Mouse (Mus musculus): ENCODE measurements around the gene Ripk3. TPM values are rescaled to one million over a fixed set of nuclear protein-coding genes. Genes with fewer than 3 reads are reported as not detected.

Ripk3 gene
- polyA plus RNA-seq, 1 experiment from 2014 or later = 29.3 TPM

- no peak for DNase-seq (ENCODE audit: low spot score)
- peak overlapping the region; percentile 83 for H3K4me3 ChIP-seq
- peak overlapping the region; percentile 98 for H3K27ac ChIP-seq
- peaks cover 31% of the 10 kb centered on the region for H3K36me3 ChIP-seq
- peaks cover 57% of the 10 kb centered on the region for H3K4me1 ChIP-seq
- no peaks in the 10 kb centered on the region for H3K9me3 ChIP-seq (replicated peaks)
- WGBS = under 1% methylated on average over 10 of the region's 10 CpGs
- H3K27me3 ChIP-seq (ENCODE audit: low read depth, poor library complexity, severe bottlenecking) = no peaks in the 10 kb centered on the region
Measured at GRCm38 (mm10) chr14:55824001-55824480, 35.4 kb upstream of the Ripk3 start.

- DNase-seq (ENCODE audit: low spot score) = peak; percentile 99
- no peaks in the 10 kb centered on the region for H3K9me3 ChIP-seq (replicated peaks)
- H3K4me1 ChIP-seq = peaks cover 48% of the 10 kb centered on the region
- H3K36me3 ChIP-seq = peaks cover 22% of the 10 kb centered on the region
- H3K4me3 ChIP-seq = peak within 1 kb of the TSS; percentile 83
- under 1% methylated on average over 45 of the region's 46 CpGs for WGBS
- H3K27me3 ChIP-seq (ENCODE audit: low read depth, poor library complexity, severe bottlenecking) = no peaks in the 10 kb centered on the region
- H3K27ac ChIP-seq = peak within 1 kb of the TSS; percentile 98
Measured at GRCm38 (mm10) chr14:55822991-55823762, 34.5 kb upstream of the Ripk3 start, which contains the start of gene Nfatc4. Gene Nfatc4 (plus strand): TSS chr14:55823144.

- 7% methylated on average over 13 of the region's 13 CpGs for WGBS
Measured at GRCm38 (mm10) chr14:55822435-55822990, 33.8 kb upstream of the Ripk3 start.

GRCm38 (mm10) chr14:55820576-55820975 lies 31.9 kb upstream of the Ripk3 start:
- 89% methylated on average over 9 of the region's 9 CpGs for WGBS
- Histone ChIP-seq H3K27ac (no peak overlapping the region), H3K36me3 (no peaks in the 10 kb centered on the region), H3K4me3 (no peak overlapping the region), H3K27me3 (ENCODE audit: low read depth, poor library complexity, severe bottlenecking) (no peaks in the 10 kb centered on the region), H3K4me1 (peaks cover 26% of the 10 kb centered on the region), H3K9me3 (replicated peaks) (no peaks in the 10 kb centered on the region)
- no peak for DNase-seq (ENCODE audit: low spot score)

More at GRCm38 (mm10) chr14:55822435-55822990, 33.8 kb upstream of the Ripk3 start:
- peak; percentile 91 for DNase-seq (ENCODE audit: low spot score)
- Histone ChIP-seq H3K9me3 (replicated peaks) (no peaks in the 10 kb centered on the region), H3K4me1 (peaks cover 42% of the 10 kb centered on the region), H3K27ac (peak overlapping the region; percentile 98), H3K4me3 (peak overlapping the region; percentile 83), H3K27me3 (ENCODE audit: low read depth, poor library complexity, severe bottlenecking) (no peaks in the 10 kb centered on the region), H3K36me3 (peaks cover 15% of the 10 kb centered on the region)

- Histone ChIP-seq H3K36me3 (no peaks in the 10 kb centered on the region), H3K27me3 (ENCODE audit: low read depth, poor library complexity, severe bottlenecking) (no peaks in the 10 kb centered on the region), H3K4me1 (peaks cover 31% of the 10 kb centered on the region), H3K9me3 (replicated peaks) (no peaks in the 10 kb centered on the region), H3K27ac (no peak overlapping the region), H3K4me3 (no peak overlapping the region)
- WGBS = 85% methylated on average over 7 of the region's 7 CpGs
- no peak for DNase-seq (ENCODE audit: low spot score)
Measured at GRCm38 (mm10) chr14:55819845-55820405, 31.3 kb upstream of the Ripk3 start.

- Histone ChIP-seq H3K4me3 (peak overlapping the region; percentile 60), H3K27ac (peak overlapping the region; percentile 61), H3K4me1 (peaks cover 7% of the 10 kb centered on the region; the same call in 1 of the 2 replicates), H3K27me3 (ENCODE audit: low read depth, poor library complexity, severe bottlenecking) (no peaks in the 10 kb centered on the region), H3K9me3 (replicated peaks) (no peaks in the 10 kb centered on the region), H3K36me3 (no peaks in the 10 kb centered on the region)
- no peak for DNase-seq (ENCODE audit: low spot score)
- 24% methylated on average over 17 of the region's 17 CpGs for WGBS
Measured at GRCm38 (mm10) chr14:55815310-55815751, 26.7 kb upstream of the Ripk3 start.

- Histone ChIP-seq H3K9me3 (replicated peaks) (no peaks in the 10 kb centered on the region), H3K27ac (peak overlapping the region; percentile 61), H3K27me3 (ENCODE audit: low read depth, poor library complexity, severe bottlenecking) (no peaks in the 10 kb centered on the region), H3K4me1 (peaks cover 7% of the 10 kb centered on the region; the same call in 1 of the 2 replicates), H3K36me3 (no peaks in the 10 kb centered on the region), H3K4me3 (peak overlapping the region; percentile 60)
- 20% methylated on average over 16 of the region's 16 CpGs for WGBS
- peak; percentile 84 for DNase-seq (ENCODE audit: low spot score)
Measured at GRCm38 (mm10) chr14:55814885-55815284, 26.2 kb upstream of the Ripk3 start.

- no peaks in the 10 kb centered on the region for H3K4me1 ChIP-seq
- H3K27me3 ChIP-seq (ENCODE audit: low read depth, poor library complexity, severe bottlenecking) = peaks cover under 1% of the 10 kb centered on the region; the same call in 1 of the 2 replicates
- 85% methylated on average over 15 of the region's 15 CpGs for WGBS
- H3K4me3 ChIP-seq = no peak overlapping the region
- no peak for DNase-seq (ENCODE audit: low spot score)
- H3K36me3 ChIP-seq = no peaks in the 10 kb centered on the region
- no peaks in the 10 kb centered on the region for H3K9me3 ChIP-seq (replicated peaks)
- H3K27ac ChIP-seq = no peak overlapping the region
Measured at GRCm38 (mm10) chr14:55795380-55796163, 6.9 kb upstream of the Ripk3 start.

GRCm38 (mm10) chr14:55793946-55794345 lies 5.3 kb upstream of the Ripk3 start:
- Histone ChIP-seq H3K36me3 (no peaks in the 10 kb centered on the region), H3K4me1 (no peaks in the 10 kb centered on the region), H3K9me3 (replicated peaks) (no peaks in the 10 kb centered on the region), H3K27ac (no peak overlapping the region), H3K27me3 (ENCODE audit: low read depth, poor library complexity, severe bottlenecking) (peaks cover 17% of the 10 kb centered on the region), H3K4me3 (no peak overlapping the region)
- no peak for DNase-seq (ENCODE audit: low spot score)
- 73% methylated on average over 2 of the region's 2 CpGs for WGBS

GRCm38 (mm10) chr14:55793461-55793860 lies 4.8 kb upstream of the Ripk3 start:
- no peaks in the 10 kb centered on the region for H3K9me3 ChIP-seq (replicated peaks)
- 64% methylated on average over 2 of the region's 2 CpGs for WGBS
- H3K27ac ChIP-seq = no peak overlapping the region
- H3K4me1 ChIP-seq = peaks cover 4% of the 10 kb centered on the region
- H3K36me3 ChIP-seq = no peaks in the 10 kb centered on the region
- no peak overlapping the region for H3K4me3 ChIP-seq
- no peak for DNase-seq (ENCODE audit: low spot score)
- H3K27me3 ChIP-seq (ENCODE audit: low read depth, poor library complexity, severe bottlenecking) = peaks cover 22% of the 10 kb centered on the region

- 23% methylated on average over 11 of the region's 11 CpGs for WGBS
- no peak for DNase-seq (ENCODE audit: low spot score)
- H3K4me3 ChIP-seq = peak overlapping the region; percentile 56
- no peaks in the 10 kb centered on the region for H3K9me3 ChIP-seq (replicated peaks)
- no peaks in the 10 kb centered on the region for H3K36me3 ChIP-seq
- H3K27me3 ChIP-seq (ENCODE audit: low read depth, poor library complexity, severe bottlenecking) = peaks cover 76% of the 10 kb centered on the region
- peak overlapping the region; percentile 62; the same call in 1 of the 2 replicates for H3K27ac ChIP-seq
- peaks cover 38% of the 10 kb centered on the region for H3K4me1 ChIP-seq
Measured at GRCm38 (mm10) chr14:55787731-55788130, 934 bp downstream of the Ripk3 start.

GRCm38 (mm10) chr14:55785195-55785594 lies 3.5 kb downstream of the Ripk3 start:
- WGBS = 21% methylated on average over 6 of the region's 6 CpGs
- H3K4me3 ChIP-seq = no peak overlapping the region

More at GRCm38 (mm10) chr14:55785195-55785594, 3.5 kb downstream of the Ripk3 start:
- peaks cover 92% of the 10 kb centered on the region for H3K27me3 ChIP-seq (ENCODE audit: low read depth, poor library complexity, severe bottlenecking)
- H3K36me3 ChIP-seq = no peaks in the 10 kb centered on the region
- H3K27ac ChIP-seq = no peak overlapping the region
- peaks cover 59% of the 10 kb centered on the region for H3K4me1 ChIP-seq
- H3K9me3 ChIP-seq (replicated peaks) = no peaks in the 10 kb centered on the region
- DNase-seq (ENCODE audit: low spot score) = no peak

Measured in limb, embryonic 10.5 days (tissue).